Mouse (Mus musculus) lung, embryonic 16.5 days (tissue): ENCODE data around the gene Slit3. TPM values are rescaled to one million over a fixed set of nuclear protein-coding genes. Genes with fewer than 3 reads are reported as not detected.

Experiments
- ATAC-seq: fragments of 200-750 bp; cut with Nextera tagmentation; 2 replicates; pipeline ENCODE4 v1.8.0; 2017; ENCODE audit warnings: low read depth, mild to moderate bottlenecking, moderate library complexity
- H3K27ac ChIP-seq: fragments of 300-500 bp; sonication (generic); 2 replicates; pipeline ENCODE4 v1.5.1; 2014; ENCODE audit warnings: mild to moderate bottlenecking, control low read depth, low read length
- H3K27me3 ChIP-seq: fragments of 300-500 bp; sonication (generic); 2 replicates; pipeline ENCODE4 v1.6.1; 2014; ENCODE audit warnings: low read depth, low read length, mixed read lengths; ENCODE audit not compliant: control insufficient read depth, insufficient read depth
- H3K36me3 ChIP-seq: fragments of 300-500 bp; sonication (generic); 2 replicates; pipeline ENCODE4 v1.6.1; 2014; ENCODE audit warnings: low read length; ENCODE audit not compliant: control insufficient read depth, insufficient read depth
- H3K4me1 ChIP-seq: fragments of 300-500 bp; sonication (generic); replicated peaks from 2 replicates; pipeline ENCODE4 v1.6.1; 2014; ENCODE audit warnings: low read length, mixed read lengths; ENCODE audit not compliant: control insufficient read depth, insufficient read depth
- H3K4me2 ChIP-seq: fragments of 300-500 bp; sonication (generic); 2 replicates; pipeline ENCODE4 v1.6.1; 2014; ENCODE audit warnings: low read depth, low read length, control low read depth
- H3K4me3 ChIP-seq: fragments of 300-500 bp; sonication (generic); 2 replicates; pipeline ENCODE4 v1.5.1; 2014; ENCODE audit warnings: mild to moderate bottlenecking, low read length, control low read depth
- H3K9ac ChIP-seq: fragments of 300-500 bp; sonication (generic); 2 replicates; pipeline ENCODE4 v1.6.1; 2014; ENCODE audit warnings: low read length, control low read depth
- H3K9me3 ChIP-seq: fragments of 300-500 bp; sonication (generic); 2 replicates; pipeline ENCODE4 v1.6.1; 2016; ENCODE audit warnings: low read length; ENCODE audit not compliant: control insufficient read depth
- WGBS: fragments of 180-500 bp; shearing (Covaris S2); extraction: QIAGEN DNeasy Blood & Tissue Kit; methylation state at CpG from one replicate; pipeline ENCODE4 v1.1.7; 2014; 5-methylcytosine and 5-hydroxymethylcytosine counted together
- polyA plus RNA-seq: library from polyadenylated mRNA; unstranded; fragments of >200 nt; fragmentation: Nextera tagmentation; extraction: Ambion mirVana; gene quantifications from 2 replicates; pipeline ENCODE4 v1.2.1, GENCODE M21; 2015

The Slit3 gene
- polyA plus RNA-seq, 1 experiment from 2014 or later, result 9.1 TPM

DNA sequence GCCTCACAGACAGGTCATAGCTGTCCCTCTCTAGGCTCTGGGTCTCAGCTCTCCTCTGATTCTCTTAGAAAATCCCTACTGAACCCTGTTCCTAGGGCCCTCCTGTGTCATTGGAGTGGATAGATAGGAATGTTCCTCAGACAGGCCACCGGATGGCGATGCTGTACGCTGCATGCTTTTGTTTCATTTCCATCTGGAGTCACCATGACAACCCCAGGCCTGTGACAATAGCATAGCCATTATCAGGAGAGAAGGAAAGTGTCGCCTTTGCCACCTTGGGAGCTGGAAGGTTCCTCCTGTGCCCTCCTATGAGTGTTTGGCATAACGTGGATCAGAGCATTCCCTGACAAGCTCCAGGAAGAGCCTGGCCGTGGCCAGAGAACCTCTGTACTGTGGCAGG lies 482.9 kb downstream of the Slit3 start:
- H3K27ac ChIP-seq, result no peak overlapping the region
- no peaks in the 10 kb centered on the region for H3K27me3 ChIP-seq
- H3K36me3 ChIP-seq, result no peaks in the 10 kb centered on the region
- no peaks in the 10 kb centered on the region for H3K4me1 ChIP-seq
- ATAC-seq, result no peak
- no peak overlapping the region for H3K9ac ChIP-seq
- 84% methylated on average over 6 of the region's 6 CpGs for WGBS
- no peaks in the 10 kb centered on the region for H3K9me3 ChIP-seq
- no peak overlapping the region for H3K4me2 ChIP-seq
- H3K4me3 ChIP-seq, result no peak overlapping the region

DNA sequence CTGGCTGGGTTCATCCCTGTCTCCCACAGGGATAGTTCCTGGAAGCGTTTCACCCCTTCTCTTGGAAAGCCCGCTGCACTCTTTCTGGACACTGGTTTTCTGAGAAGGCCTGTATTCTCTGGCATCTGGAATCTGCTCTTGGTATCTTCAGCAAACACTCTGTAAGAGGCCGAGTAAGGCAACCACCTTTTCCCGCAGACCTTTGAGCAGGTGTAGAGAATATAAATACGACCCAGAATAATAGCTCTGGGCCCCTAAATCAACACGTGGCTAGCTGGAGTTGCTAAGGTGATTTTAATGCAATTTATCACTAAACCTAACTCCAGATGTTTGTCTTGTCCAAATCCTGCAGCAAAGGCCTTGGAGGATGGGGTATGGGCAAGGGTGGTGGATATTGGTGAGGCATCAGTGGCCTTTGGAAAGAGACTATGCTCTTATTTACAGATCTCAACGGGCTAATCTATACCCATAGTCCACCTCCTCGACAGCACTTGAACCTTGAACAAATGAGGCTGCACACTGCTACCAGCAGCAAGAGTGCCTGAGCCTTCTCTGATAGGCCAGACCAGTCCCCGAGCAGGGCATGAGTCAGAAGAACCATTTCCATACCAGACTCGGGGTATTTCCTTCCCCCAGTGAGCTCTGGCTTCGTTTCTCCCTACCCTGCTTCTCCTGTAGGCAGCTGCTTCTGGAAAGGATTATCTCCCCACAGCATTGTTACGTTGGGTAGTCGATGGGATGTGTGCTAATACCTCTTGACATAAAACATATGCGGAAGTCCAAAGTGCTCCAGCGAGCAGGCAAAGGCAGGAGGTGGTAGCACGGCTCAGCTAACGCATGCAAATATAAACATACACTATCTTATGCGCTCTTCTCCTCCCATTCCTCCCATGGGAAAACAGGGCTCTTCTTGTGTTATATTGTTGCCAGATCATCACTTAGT lies 484.1 kb downstream of the Slit3 start:
- no peak overlapping the region for H3K9ac ChIP-seq
- no peaks in the 10 kb centered on the region for H3K27me3 ChIP-seq
- no peak overlapping the region for H3K27ac ChIP-seq
- H3K4me2 ChIP-seq, result no peak overlapping the region
- H3K4me3 ChIP-seq, result no peak overlapping the region
- no peaks in the 10 kb centered on the region for H3K36me3 ChIP-seq
- no peaks in the 10 kb centered on the region for H3K9me3 ChIP-seq
- WGBS, result 59% methylated on average over 18 of the region's 18 CpGs
- H3K4me1 ChIP-seq, result no peaks in the 10 kb centered on the region
- no peak for ATAC-seq

DNA sequence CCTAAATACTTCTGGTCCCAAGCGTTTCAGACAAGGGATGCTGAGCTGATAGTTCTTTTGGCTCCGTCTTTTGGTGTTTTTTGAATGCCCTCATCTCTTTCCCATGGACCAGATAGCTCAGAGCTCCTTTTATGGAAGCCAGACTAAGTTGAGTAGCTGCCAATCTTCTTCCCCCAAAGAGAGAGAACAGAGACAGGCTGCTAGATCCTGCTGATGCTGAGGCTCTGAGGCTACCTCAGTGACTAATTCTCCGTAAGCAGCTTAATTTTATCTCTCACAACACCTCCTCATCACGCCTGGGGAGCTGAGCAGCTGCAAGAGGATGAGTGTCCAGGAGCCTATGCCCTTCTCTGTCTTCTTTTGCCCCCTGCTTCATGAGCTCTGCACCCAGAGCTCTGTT lies 486.2 kb downstream of the Slit3 start:
- no peaks in the 10 kb centered on the region for H3K9me3 ChIP-seq
- ATAC-seq, result no peak
- no peak overlapping the region for H3K4me3 ChIP-seq
- no peaks in the 10 kb centered on the region for H3K36me3 ChIP-seq
- H3K4me1 ChIP-seq, result no peaks in the 10 kb centered on the region
- 77% methylated on average over 4 of the region's 4 CpGs for WGBS
- no peaks in the 10 kb centered on the region for H3K27me3 ChIP-seq
- no peak overlapping the region for H3K4me2 ChIP-seq
- no peak overlapping the region for H3K27ac ChIP-seq
- no peak overlapping the region for H3K9ac ChIP-seq

DNA sequence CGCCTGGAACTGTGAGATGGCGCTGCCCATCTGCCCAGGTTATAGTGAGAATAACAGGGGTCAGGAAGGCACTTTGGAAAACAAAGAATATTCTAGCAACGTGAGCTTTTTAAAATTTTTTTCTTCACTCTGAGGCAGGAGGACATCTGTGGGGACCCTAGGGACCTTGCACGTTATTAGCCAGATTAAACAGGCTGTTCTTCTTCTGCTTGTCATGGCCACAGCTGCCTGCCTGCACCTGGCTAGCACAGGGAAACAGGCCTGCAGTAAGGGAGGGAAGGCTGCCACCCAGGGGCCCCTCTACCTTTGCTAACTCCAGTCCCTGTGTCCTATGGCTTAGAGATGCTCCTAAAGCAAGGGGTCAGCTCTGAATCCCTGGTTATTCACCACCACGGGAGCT lies 487.8 kb downstream of the Slit3 start:
- Histone ChIP-seq H3K9ac (no peak overlapping the region), H3K27me3 (no peaks in the 10 kb centered on the region), H3K4me2 (no peak overlapping the region), H3K36me3 (no peaks in the 10 kb centered on the region), H3K27ac (no peak overlapping the region), H3K9me3 (no peaks in the 10 kb centered on the region), H3K4me3 (no peak overlapping the region), H3K4me1 (no peaks in the 10 kb centered on the region)
- no peak for ATAC-seq
- WGBS, result 81% methylated on average over 5 of the region's 5 CpGs

DNA sequence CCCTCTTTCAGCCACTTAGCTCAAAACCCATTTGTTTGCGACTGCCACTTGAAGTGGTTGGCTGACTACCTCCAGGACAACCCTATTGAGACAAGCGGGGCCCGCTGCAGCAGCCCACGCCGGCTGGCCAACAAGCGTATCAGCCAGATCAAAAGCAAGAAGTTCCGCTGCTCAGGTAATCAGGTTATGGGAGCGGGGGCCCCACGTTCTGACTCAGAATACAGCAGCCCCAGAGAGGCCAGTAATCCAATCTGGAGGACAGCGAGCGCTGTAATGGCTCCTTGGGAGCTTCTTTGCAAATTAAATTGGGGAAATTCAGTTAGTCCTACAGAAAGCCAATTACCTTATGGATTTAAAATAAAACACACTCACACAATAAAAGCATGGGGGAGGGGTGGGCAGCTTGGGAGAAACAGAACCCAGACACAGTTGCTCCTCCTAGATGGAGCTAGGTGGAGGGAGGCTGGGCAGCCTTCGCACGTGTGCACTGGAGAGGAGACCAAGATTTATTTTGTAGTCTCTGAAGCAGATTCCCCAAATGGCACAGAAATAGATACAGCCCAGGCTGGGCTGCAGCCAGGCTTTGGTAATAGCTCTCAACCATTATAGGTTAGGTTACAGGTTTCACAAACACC lies 491.4 kb downstream of the Slit3 start:
- Histone ChIP-seq H3K36me3 (no peaks in the 10 kb centered on the region), H3K9ac (no peak overlapping the region), H3K27ac (no peak overlapping the region), H3K4me2 (no peak overlapping the region), H3K4me3 (no peak overlapping the region), H3K27me3 (no peaks in the 10 kb centered on the region), H3K4me1 (no peaks in the 10 kb centered on the region), H3K9me3 (no peaks in the 10 kb centered on the region)
- 59% methylated on average over 13 of the region's 13 CpGs for WGBS
- ATAC-seq, result no peak

DNA sequence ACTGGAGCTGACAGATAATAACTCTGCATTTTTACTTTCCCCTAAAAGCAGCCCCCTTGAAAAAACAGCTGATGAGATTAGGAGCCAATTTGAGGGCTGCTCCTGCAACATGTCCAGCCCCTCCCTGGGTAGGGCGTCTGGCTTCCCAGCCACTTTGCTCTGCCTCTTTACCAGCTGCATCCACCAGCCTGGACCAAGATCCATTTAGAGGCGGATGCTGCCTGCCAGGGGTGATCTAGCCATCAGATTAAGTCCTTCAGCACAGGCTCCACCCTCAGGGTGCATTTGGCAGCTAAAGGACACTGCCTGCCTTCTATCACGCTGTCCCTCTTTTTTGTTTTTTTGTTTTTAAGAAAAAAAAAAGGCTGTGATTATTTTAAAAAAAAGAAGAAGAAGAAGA lies 493.5 kb downstream of the Slit3 start:
- Histone ChIP-seq H3K36me3 (no peaks in the 10 kb centered on the region), H3K4me1 (no peaks in the 10 kb centered on the region), H3K9ac (no peak overlapping the region), H3K9me3 (no peaks in the 10 kb centered on the region), H3K4me2 (no peak overlapping the region), H3K27ac (no peak overlapping the region), H3K27me3 (no peaks in the 10 kb centered on the region), H3K4me3 (no peak overlapping the region)
- no peak for ATAC-seq
- 43% methylated on average over 3 of the region's 3 CpGs for WGBS

DNA sequence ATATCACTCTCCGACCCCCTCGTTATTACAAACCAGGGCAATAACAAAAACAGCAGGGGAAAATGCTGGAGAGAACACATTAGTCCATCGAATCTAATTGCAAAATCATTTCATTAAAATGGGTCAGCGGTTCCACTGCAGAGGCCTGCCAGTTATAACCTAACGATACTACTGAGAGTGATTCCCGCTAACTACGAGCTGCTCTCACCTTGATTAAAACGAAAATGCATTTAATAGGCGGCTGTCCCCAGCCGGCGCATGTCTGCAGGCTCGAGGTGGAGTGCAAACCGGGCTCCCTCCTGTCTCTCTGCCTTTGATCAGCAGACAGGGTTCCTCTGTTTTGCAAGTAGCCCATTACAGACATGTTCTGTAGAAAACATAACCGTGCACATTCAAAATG lies 498.4 kb downstream of the Slit3 start:
- no peak for ATAC-seq

DNA sequence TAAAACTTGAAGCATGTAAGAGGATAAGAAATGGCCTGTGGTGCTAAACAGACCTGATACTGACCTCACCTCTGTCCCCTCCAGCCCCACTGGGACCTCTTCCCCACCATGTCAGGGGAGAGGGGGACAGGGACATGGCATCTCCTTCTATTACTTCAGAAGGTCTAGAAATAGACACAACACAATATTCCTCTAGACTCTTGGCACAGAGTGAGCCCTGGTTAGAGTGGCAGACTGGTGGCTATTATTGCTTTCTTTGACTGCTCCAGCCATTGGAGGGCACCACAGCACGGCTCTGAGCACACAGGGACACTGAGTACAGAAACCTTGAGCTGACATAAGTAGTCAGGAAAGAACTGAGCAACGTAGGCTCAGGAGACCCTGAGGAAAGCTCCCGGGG lies 501.7 kb downstream of the Slit3 start:
- no peak overlapping the region for H3K9ac ChIP-seq
- no peak for ATAC-seq
- no peaks in the 10 kb centered on the region for H3K9me3 ChIP-seq
- H3K27me3 ChIP-seq, result no peaks in the 10 kb centered on the region
- H3K4me3 ChIP-seq, result no peak overlapping the region
- no peaks in the 10 kb centered on the region for H3K36me3 ChIP-seq
- no peak overlapping the region for H3K27ac ChIP-seq
- no peaks in the 10 kb centered on the region for H3K4me1 ChIP-seq
- WGBS, result 86% methylated on average over 3 of the region's 3 CpGs
- H3K4me2 ChIP-seq, result no peak overlapping the region

More for the DNA sequence above, 498.4 kb downstream of the Slit3 start:
- no peak overlapping the region for H3K4me2 ChIP-seq
- no peaks in the 10 kb centered on the region for H3K27me3 ChIP-seq
- H3K4me3 ChIP-seq, result no peak overlapping the region
- WGBS, result 84% methylated on average over 14 of the region's 14 CpGs
- no peaks in the 10 kb centered on the region for H3K9me3 ChIP-seq
- H3K36me3 ChIP-seq, result no peaks in the 10 kb centered on the region
- no peaks in the 10 kb centered on the region for H3K4me1 ChIP-seq
- no peak overlapping the region for H3K9ac ChIP-seq
- H3K27ac ChIP-seq, result no peak overlapping the region

DNA sequence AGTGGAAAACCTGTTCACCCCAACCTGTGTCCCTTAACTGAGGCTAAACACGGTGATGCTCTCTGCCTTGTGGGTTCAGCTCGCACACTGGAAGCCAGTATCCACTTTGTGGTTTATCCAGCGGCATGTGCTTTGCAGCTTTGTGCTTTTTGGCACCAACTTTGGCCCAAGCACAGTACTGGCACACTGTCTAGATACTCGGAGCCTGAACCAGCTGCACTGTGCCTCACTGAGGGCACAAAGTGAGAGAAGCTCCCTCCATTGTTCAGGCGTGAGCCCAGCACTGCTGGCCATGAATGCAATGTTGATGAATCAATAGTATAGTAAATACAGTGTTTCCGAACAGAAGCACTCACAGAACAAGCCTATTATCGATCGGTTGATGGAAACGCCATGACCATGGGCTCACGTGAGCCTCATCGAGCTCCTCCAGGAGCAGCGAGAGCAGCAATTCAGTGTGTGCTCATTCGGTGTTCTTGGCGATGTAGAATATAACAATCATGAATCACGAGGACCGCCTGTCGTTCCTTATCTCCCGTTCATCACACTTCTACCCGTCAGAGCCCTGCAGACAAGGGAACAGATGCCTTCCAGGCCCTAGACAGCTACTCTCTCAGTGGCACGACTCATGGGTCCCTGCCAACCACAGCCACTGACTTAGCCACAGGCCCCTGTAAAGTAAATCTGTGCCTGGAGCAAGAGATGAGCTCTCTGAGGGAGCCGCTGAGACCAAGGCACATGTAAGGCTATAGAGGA lies 503.7 kb downstream of the Slit3 start:
- no peak overlapping the region for H3K4me3 ChIP-seq
- H3K27ac ChIP-seq, result no peak overlapping the region
- ATAC-seq, result no peak
- no peaks in the 10 kb centered on the region for H3K4me1 ChIP-seq
- WGBS, result 70% methylated on average over 21 of the region's 21 CpGs
- no peak overlapping the region for H3K4me2 ChIP-seq
- no peaks in the 10 kb centered on the region for H3K36me3 ChIP-seq
- H3K27me3 ChIP-seq, result no peaks in the 10 kb centered on the region
- no peaks in the 10 kb centered on the region for H3K9me3 ChIP-seq
- H3K9ac ChIP-seq, result no peak overlapping the region
